Mouse (Mus musculus) lung, embryonic 15.5 days (tissue): Measurements from ENCODE around the gene Arhgap15. TPM values are rescaled to one million over a fixed set of nuclear protein-coding genes. Genes with fewer than 3 reads are reported as not detected.

Source experiments
- ATAC-seq: fragments of 200-750 bp; cut with Nextera tagmentation; 2 replicates; pipeline ENCODE4 v1.8.0; 2017; ENCODE audit warnings: moderate number of reproducible peaks, borderline replicate concordance; ENCODE audit not compliant: low FRiP score, low TSS enrichment; ENCODE audit errors: extremely low read depth
- H3K27ac ChIP-seq: fragments of 300-500 bp; sonication (generic); 2 replicates; pipeline ENCODE4 v1.5.1; 2015; ENCODE audit warnings: moderate library complexity, mild to moderate bottlenecking, inconsistent platforms
- H3K27me3 ChIP-seq: fragments of 300-500 bp; sonication (generic); 2 replicates; pipeline ENCODE4 v1.6.1; 2015; ENCODE audit warnings: inconsistent platforms
- H3K36me3 ChIP-seq: fragments of 300-500 bp; sonication (generic); 2 replicates; pipeline ENCODE4 v1.6.1; 2015; ENCODE audit warnings: inconsistent platforms
- H3K4me1 ChIP-seq: fragments of 300-500 bp; sonication (generic); 2 replicates; pipeline ENCODE4 v1.6.1; 2015; ENCODE audit warnings: inconsistent platforms
- H3K4me2 ChIP-seq: fragments of 300-500 bp; sonication (generic); 2 replicates; pipeline ENCODE4 v1.6.1; 2015; ENCODE audit warnings: inconsistent platforms, mild to moderate bottlenecking, moderate library complexity
- H3K4me3 ChIP-seq: fragments of 300-500 bp; sonication (generic); 2 replicates; pipeline ENCODE4 v1.5.1; 2015; ENCODE audit warnings: mild to moderate bottlenecking, inconsistent platforms
- H3K9ac ChIP-seq: fragments of 300-500 bp; sonication (generic); 2 replicates; pipeline ENCODE4 v1.6.1; 2015; ENCODE audit warnings: inconsistent platforms
- H3K9me3 ChIP-seq: fragments of 300-500 bp; sonication (generic); 2 replicates; pipeline ENCODE4 v1.6.1; 2016; ENCODE audit warnings: inconsistent platforms
- WGBS: fragments of 180-500 bp; shearing (Covaris S2); methylation state at CpG from one replicate; pipeline ENCODE4 v1.1.7; 2015; 5-methylcytosine and 5-hydroxymethylcytosine counted together
- polyA plus RNA-seq: library from polyadenylated mRNA; unstranded; fragments of >200 nt; fragmentation: Nextera tagmentation; extraction: Ambion mirVana; gene quantifications from 2 replicates; pipeline ENCODE4 v1.2.1, GENCODE M21; 2015

Gene Arhgap15
- polyA plus RNA-seq, 1 experiment from 2014 or later = 2.4 TPM

DNA sequence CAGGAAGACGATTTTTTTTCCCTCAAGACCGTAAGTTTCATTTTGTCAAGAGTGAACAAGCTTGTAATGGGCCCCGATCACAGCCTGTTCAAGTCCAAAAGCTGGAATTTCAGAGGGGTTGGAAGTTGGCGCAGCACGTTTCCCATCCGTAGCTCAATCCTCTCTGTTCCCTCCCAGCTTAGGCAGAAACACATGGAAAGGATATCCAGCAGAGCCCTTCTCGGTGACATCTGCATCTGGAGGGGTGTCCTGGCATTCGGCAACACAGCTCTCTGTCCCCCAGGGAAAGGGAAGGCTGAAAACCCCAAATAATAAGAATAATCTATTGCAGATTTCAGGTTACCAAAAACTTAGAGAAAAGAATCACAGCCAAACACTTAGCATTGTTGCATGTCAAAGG is 354.7 kb downstream of the Arhgap15 start:
- Histone ChIP-seq H3K4me3 (no peak overlapping the region), H3K36me3 (no peaks in the 10 kb centered on the region), H3K27ac (peak overlapping the region; percentile 70), H3K9me3 (no peaks in the 10 kb centered on the region), H3K27me3 (no peaks in the 10 kb centered on the region), H3K9ac (no peak overlapping the region), H3K4me1 (peaks cover 26% of the 10 kb centered on the region), H3K4me2 (no peak overlapping the region)
- WGBS = 61% methylated on average over 8 of the region's 8 CpGs
- no peak for ATAC-seq

DNA sequence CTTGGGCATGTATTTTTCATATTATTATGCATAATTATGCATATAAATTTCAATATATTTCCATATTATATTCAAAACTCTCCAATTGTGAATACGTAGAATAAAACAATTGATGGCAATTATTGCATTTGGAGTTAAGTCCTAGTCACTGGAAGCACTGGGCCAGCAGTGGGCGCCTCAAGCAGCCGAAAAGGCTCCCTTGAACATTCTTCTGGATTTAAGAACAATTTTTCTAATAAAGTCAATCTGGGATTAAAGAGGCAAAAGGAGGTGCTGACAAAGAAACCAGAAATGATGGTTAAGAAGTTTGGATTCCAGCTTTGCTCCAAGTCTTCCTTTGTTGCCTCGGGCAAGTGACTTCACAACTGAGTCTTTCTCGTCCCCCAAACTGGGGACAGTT is 355.1 kb downstream of the Arhgap15 start:
- no peak overlapping the region for H3K9ac ChIP-seq
- H3K4me3 ChIP-seq = no peak overlapping the region
- no peak overlapping the region for H3K4me2 ChIP-seq
- no peak for ATAC-seq
- H3K27me3 ChIP-seq = no peaks in the 10 kb centered on the region
- H3K4me1 ChIP-seq = peaks cover 26% of the 10 kb centered on the region
- H3K36me3 ChIP-seq = no peaks in the 10 kb centered on the region
- H3K9me3 ChIP-seq = no peaks in the 10 kb centered on the region
- H3K27ac ChIP-seq = peak overlapping the region; percentile 98
- 65% methylated on average over 5 of the region's 5 CpGs for WGBS

DNA sequence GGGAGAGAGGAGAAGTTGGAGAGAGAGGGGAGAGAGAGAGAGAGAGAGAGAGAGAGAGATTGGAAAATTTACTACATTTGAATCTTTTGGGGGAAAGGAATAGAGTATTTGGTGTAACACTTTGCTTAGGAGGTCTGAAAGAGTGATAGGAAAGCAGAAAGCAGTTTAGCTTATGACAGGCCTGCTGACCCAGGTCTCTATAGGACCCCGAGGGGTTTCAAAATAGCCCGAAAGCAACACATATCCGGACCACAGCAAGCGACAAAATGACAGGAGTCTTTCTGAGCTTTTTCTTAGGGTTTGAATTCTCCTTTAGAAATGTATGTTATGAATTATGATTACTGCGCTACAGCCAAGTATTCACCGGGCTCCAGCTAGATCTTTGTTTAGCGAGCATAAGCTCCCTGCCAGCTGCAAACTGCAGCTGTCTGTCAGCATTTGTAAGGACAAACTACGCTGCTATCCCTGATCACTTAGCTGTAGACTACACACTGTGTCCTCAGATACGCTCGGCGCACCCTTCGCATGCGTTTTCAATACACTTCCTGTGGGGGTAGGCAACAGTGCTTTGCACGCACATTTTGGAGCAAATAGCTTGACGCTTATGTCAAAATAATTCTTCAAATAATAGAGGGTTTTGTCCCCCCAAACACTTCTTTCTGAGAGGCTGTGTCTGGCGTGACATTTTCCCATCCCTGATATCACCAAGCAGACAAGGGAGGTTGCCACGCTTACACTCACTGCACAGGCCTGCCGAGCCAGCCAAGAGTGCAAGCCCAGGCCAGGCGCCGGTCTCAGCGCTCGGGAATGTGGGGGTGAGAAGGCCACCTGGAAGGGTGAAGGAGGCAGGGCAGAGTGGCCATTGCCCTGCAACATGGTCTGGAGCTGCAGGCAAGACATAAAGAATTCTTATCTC is 355.9 kb downstream of the Arhgap15 start:
- H3K9ac ChIP-seq = no peak overlapping the region
- H3K27me3 ChIP-seq = no peaks in the 10 kb centered on the region
- peaks cover 26% of the 10 kb centered on the region for H3K4me1 ChIP-seq
- no peak overlapping the region for H3K4me3 ChIP-seq
- H3K27ac ChIP-seq = peak overlapping the region; percentile 98
- peak; percentile 94 for ATAC-seq
- H3K9me3 ChIP-seq = no peaks in the 10 kb centered on the region
- H3K36me3 ChIP-seq = no peaks in the 10 kb centered on the region
- WGBS = 28% methylated on average over 22 of the region's 22 CpGs
- 0 out of 2 replicates have a peak overlapping the region, but pooled peaks have one; percentile 4 for H3K4me2 ChIP-seq

GRCm38 (mm10) chr2:44105198-44105555 is 356.6 kb downstream of the Arhgap15 start:
- no peak for ATAC-seq
- no peaks in the 10 kb centered on the region for H3K36me3 ChIP-seq
- no peak overlapping the region for H3K9ac ChIP-seq
- 46% methylated on average over 8 of the region's 8 CpGs for WGBS
- H3K27me3 ChIP-seq = no peaks in the 10 kb centered on the region
- peak overlapping the region; percentile 98 for H3K27ac ChIP-seq
- H3K4me1 ChIP-seq = peaks cover 26% of the 10 kb centered on the region
- H3K4me3 ChIP-seq = no peak overlapping the region
- H3K4me2 ChIP-seq = 0 out of 2 replicates have a peak overlapping the region, but pooled peaks have one; percentile 4
- no peaks in the 10 kb centered on the region for H3K9me3 ChIP-seq

DNA sequence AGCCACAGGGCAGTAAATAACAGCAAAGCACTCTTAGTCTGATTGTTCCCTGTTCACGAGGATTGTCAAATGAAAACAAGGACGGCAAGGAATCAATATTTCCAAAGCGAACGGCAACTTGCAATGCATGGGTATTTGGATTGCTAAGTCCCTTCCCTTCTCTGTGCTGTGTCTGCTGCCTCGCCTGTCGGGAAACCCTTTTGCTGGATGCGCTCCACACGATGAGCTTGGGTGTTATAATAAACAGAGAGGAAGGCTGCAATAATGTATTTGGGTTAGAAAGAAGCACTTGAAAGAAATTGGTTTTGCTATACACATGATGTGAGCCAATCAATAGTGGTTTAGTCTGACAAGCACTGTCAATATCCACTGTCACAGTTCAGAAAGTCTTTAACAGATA is 357.7 kb downstream of the Arhgap15 start:
- Histone ChIP-seq H3K36me3 (no peaks in the 10 kb centered on the region), H3K9me3 (no peaks in the 10 kb centered on the region), H3K4me3 (no peak overlapping the region), H3K4me2 (no peak overlapping the region), H3K9ac (no peak overlapping the region), H3K27ac (peak overlapping the region; percentile 56), H3K27me3 (no peaks in the 10 kb centered on the region), H3K4me1 (peaks cover 26% of the 10 kb centered on the region)
- 64% methylated on average over 8 of the region's 8 CpGs for WGBS
- no peak for ATAC-seq

DNA sequence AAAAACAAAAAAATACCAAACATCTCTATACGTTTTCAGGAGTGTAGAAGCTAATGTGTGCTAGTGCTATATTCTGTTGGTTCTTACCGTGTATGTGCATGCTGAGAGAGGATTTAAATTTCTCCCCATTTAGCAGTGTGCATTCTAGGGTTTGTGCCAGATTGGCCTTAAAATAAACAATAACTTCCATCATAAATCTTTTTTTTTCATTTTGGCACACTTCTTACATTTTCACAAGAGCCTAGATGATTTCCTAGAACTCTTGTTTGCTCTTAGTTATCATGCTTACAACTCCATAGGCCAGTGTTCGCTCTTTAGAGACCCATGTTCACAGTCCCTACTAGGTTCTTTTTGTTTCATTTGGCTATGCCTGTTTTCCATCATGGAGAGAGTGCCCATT is 362.7 kb downstream of the Arhgap15 start:
- Histone ChIP-seq H3K36me3 (no peaks in the 10 kb centered on the region), H3K27me3 (no peaks in the 10 kb centered on the region), H3K4me2 (no peak overlapping the region), H3K4me1 (peaks cover 21% of the 10 kb centered on the region), H3K27ac (peak overlapping the region; percentile 29; the same call in 1 of the 2 replicates), H3K9ac (no peak overlapping the region), H3K4me3 (no peak overlapping the region), H3K9me3 (no peaks in the 10 kb centered on the region)
- WGBS = 62% methylated on average over 3 of the region's 3 CpGs
- no peak for ATAC-seq

- peak; percentile 35; the same call in 1 of the 2 replicates for ATAC-seq
- Histone ChIP-seq H3K4me2 (no peak overlapping the region), H3K9me3 (no peaks in the 10 kb centered on the region), H3K9ac (no peak overlapping the region), H3K4me1 (peaks cover 18% of the 10 kb centered on the region), H3K27ac (peak overlapping the region; percentile 79), H3K4me3 (no peak overlapping the region), H3K36me3 (no peaks in the 10 kb centered on the region), H3K27me3 (no peaks in the 10 kb centered on the region)
- 61% methylated on average over 9 of the region's 9 CpGs for WGBS
Measured at GRCm38 (mm10) chr2:44112990-44113798, 364.6 kb downstream of the Arhgap15 start.

GRCm38 (mm10) chr2:44114296-44114695 is 365.7 kb downstream of the Arhgap15 start:
- H3K36me3 ChIP-seq = no peaks in the 10 kb centered on the region
- H3K4me1 ChIP-seq = peaks cover 18% of the 10 kb centered on the region
- 24% methylated on average over 2 of the region's 2 CpGs for WGBS
- H3K4me2 ChIP-seq = no peak overlapping the region; the same call in 1 of the 2 replicates
- H3K27ac ChIP-seq = peak overlapping the region; percentile 79
- peak; percentile 72; the same call in 1 of the 2 replicates for ATAC-seq
- H3K4me3 ChIP-seq = no peak overlapping the region
- no peaks in the 10 kb centered on the region for H3K9me3 ChIP-seq
- no peak overlapping the region for H3K9ac ChIP-seq
- H3K27me3 ChIP-seq = no peaks in the 10 kb centered on the region

DNA sequence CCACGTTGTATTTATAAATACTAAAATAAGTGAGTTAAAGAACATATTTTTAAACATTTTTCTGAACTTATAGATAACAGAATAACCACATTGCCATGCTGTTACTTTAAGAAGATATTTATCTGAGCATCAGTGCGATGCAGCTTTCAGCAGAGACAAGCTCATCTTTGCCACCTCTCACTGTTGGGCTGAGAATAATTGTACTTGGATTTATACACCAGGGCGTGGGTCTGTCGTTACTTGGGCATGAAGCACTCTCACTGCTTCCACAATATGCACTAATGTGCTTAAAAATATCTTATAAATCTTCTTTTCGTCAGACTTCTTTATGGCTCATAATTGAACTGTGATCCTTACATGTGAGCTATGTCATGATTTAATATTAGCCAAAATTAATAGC is 372.5 kb downstream of the Arhgap15 start:
- no peak for ATAC-seq
- Histone ChIP-seq H3K36me3 (no peaks in the 10 kb centered on the region), H3K4me1 (peaks cover 15% of the 10 kb centered on the region), H3K27ac (no peak overlapping the region), H3K4me3 (no peak overlapping the region), H3K4me2 (no peak overlapping the region), H3K27me3 (no peaks in the 10 kb centered on the region), H3K9me3 (no peaks in the 10 kb centered on the region), H3K9ac (no peak overlapping the region)
- 65% methylated on average over 5 of the region's 5 CpGs for WGBS

GRCm38 (mm10) chr2:44123246-44123645 is 374.6 kb downstream of the Arhgap15 start:
- Histone ChIP-seq H3K27me3 (no peaks in the 10 kb centered on the region), H3K36me3 (no peaks in the 10 kb centered on the region), H3K4me3 (no peak overlapping the region), H3K4me2 (no peak overlapping the region), H3K27ac (peak overlapping the region; percentile 90), H3K9ac (no peak overlapping the region), H3K4me1 (peaks cover 15% of the 10 kb centered on the region), H3K9me3 (no peaks in the 10 kb centered on the region)
- peak; percentile 73; the same call in 1 of the 2 replicates for ATAC-seq
- 47% methylated on average over 2 of the region's 2 CpGs for WGBS

DNA sequence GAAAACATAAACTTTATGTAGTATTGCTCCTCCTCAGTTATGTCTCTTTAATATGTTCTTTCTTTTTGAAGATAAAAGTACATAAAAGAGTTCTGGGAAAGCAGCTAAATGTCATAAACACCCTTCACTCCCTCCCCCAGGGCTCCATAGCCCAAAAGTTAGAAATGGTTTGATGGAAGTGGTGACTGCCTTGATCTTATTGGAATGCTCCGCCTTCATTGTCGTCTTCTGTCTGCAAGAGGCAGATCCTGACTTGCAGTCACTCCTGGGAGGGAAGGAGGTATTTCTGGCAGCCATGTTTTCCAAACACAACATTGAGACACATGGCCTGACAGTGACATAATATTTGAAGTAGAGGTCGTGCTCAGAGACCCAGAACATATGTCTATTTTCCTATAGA is 375.5 kb downstream of the Arhgap15 start:
- H3K27me3 ChIP-seq = no peaks in the 10 kb centered on the region
- no peak overlapping the region for H3K4me2 ChIP-seq
- 38% methylated on average over 3 of the region's 3 CpGs for WGBS
- ATAC-seq = peak; percentile 96
- H3K4me3 ChIP-seq = no peak overlapping the region
- H3K4me1 ChIP-seq = peaks cover 15% of the 10 kb centered on the region
- no peaks in the 10 kb centered on the region for H3K9me3 ChIP-seq
- H3K27ac ChIP-seq = peak overlapping the region; percentile 90
- no peaks in the 10 kb centered on the region for H3K36me3 ChIP-seq
- H3K9ac ChIP-seq = no peak overlapping the region

DNA sequence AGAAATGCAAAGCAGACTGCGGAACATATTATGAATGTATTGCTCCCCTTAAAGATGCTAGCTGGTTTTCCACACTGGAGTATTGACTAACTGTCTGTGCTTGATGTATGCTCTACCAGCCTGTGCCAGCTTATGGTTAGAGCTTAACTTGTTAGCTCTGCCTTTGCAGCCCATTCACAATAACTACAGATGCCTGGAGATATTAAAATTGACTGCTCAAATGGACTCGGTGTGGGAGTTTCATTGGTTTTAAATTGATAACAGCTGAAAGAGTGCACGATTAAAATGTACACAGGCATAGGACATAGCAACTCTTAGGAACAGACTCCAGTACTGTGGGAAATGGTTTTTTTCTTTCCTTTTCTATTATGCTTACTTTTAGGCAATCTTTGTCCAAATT is 376.1 kb downstream of the Arhgap15 start:
- Histone ChIP-seq H3K4me1 (peaks cover 15% of the 10 kb centered on the region), H3K4me3 (no peak overlapping the region), H3K36me3 (no peaks in the 10 kb centered on the region), H3K4me2 (no peak overlapping the region), H3K9ac (no peak overlapping the region), H3K27me3 (no peaks in the 10 kb centered on the region), H3K9me3 (no peaks in the 10 kb centered on the region), H3K27ac (peak overlapping the region; percentile 90)
- WGBS = 49% methylated on average over 3 of the region's 3 CpGs
- ATAC-seq = no peak
